Mouse (Mus musculus) heart, postnatal 0 days (tissue): ENCODE data around the gene Cptp. TPM values are rescaled to one million over a fixed set of nuclear protein-coding genes. Genes with fewer than 3 reads are reported as not detected.

Experiments used
- ATAC-seq: fragments of 200-750 bp; cut with Nextera tagmentation; 2 replicates; pipeline ENCODE4 v1.8.0; 2017; ENCODE audit warnings: low read depth, moderate number of reproducible peaks, moderate library complexity; ENCODE audit not compliant: insufficient read depth
- DNase-seq: peaks from one replicate; pipeline ENCODE4 v3.0.0-alpha.2; 2016; ENCODE audit warnings: low spot score
- H3K27ac ChIP-seq: fragments of 300-500 bp; sonication (generic); 2 replicates; pipeline ENCODE4 v1.5.1; 2014; ENCODE audit warnings: low read depth, mild to moderate bottlenecking
- H3K27me3 ChIP-seq: fragments of 300-500 bp; sonication (generic); 2 replicates; pipeline ENCODE4 v1.6.1; 2014; ENCODE audit warnings: low read length, mixed read lengths; ENCODE audit not compliant: control insufficient read depth, insufficient read depth
- H3K36me3 ChIP-seq: fragments of 300-500 bp; sonication (generic); replicated peaks from 2 replicates; pipeline ENCODE4 v1.6.1; 2014; ENCODE audit warnings: low read length, mixed read lengths; ENCODE audit not compliant: control insufficient read depth, insufficient read depth
- H3K4me1 ChIP-seq: fragments of 300-500 bp; sonication (generic); 2 replicates; pipeline ENCODE4 v1.6.1; 2014; ENCODE audit warnings: antibody characterized with exemption; ENCODE audit not compliant: control insufficient read depth, insufficient read depth
- H3K4me2 ChIP-seq: fragments of 300-500 bp; sonication (generic); 2 replicates; pipeline ENCODE4 v1.6.1; 2014; ENCODE audit warnings: low read depth, mild to moderate bottlenecking, low read length, moderate library complexity
- H3K4me3 ChIP-seq: fragments of 300-500 bp; sonication (generic); 2 replicates; pipeline ENCODE4 v1.5.1; 2014; ENCODE audit warnings: low read depth, low read length
- H3K9ac ChIP-seq: fragments of 300-500 bp; sonication (generic); replicated peaks from 2 replicates; pipeline ENCODE4 v1.6.1; 2014; ENCODE audit warnings: low read depth, low read length, mixed read lengths
- H3K9me3 ChIP-seq: fragments of 300-500 bp; sonication (generic); replicated peaks from 2 replicates; pipeline ENCODE4 v1.6.1; 2016; ENCODE audit warnings: low read length; ENCODE audit not compliant: control insufficient read depth
- CTCF ChIP-seq: IDR thresholded peaks from 2 replicates; pipeline ENCODE4 v1.5.1; 2016; ENCODE audit warnings: antibody characterized with exemption, control low read depth, low read depth
- EP300 ChIP-seq: IDR thresholded peaks from 2 replicates; pipeline ENCODE4 v1.6.1; 2016; ENCODE audit warnings: antibody characterized with exemption, low read depth
- WGBS: fragments of 180-500 bp; shearing (Covaris S2); extraction: QIAGEN DNeasy Blood & Tissue Kit; methylation state at CpG from one replicate; pipeline ENCODE4 v1.1.7; 2014; 5-methylcytosine and 5-hydroxymethylcytosine counted together
- polyA plus RNA-seq: library from polyadenylated mRNA; unstranded; fragments of >200 nt; fragmentation: Nextera tagmentation; extraction: Ambion mirVana; gene quantifications from 2 replicates; pipeline ENCODE4 v1.2.1, GENCODE M21; 2015
- total RNA-seq: library from RNA; depleted of rRNA; stranded (reverse); fragments of >200 nt; gene quantifications from 2 replicates; pipeline ENCODE4 v1.2.3, GENCODE M21; 2014; ENCODE audit warnings: low replicate concordance

Cptp gene
- total and polyA plus RNA-seq, 2 experiments from 2014 or later, result 7.2 to 11.8 TPM

DNA sequence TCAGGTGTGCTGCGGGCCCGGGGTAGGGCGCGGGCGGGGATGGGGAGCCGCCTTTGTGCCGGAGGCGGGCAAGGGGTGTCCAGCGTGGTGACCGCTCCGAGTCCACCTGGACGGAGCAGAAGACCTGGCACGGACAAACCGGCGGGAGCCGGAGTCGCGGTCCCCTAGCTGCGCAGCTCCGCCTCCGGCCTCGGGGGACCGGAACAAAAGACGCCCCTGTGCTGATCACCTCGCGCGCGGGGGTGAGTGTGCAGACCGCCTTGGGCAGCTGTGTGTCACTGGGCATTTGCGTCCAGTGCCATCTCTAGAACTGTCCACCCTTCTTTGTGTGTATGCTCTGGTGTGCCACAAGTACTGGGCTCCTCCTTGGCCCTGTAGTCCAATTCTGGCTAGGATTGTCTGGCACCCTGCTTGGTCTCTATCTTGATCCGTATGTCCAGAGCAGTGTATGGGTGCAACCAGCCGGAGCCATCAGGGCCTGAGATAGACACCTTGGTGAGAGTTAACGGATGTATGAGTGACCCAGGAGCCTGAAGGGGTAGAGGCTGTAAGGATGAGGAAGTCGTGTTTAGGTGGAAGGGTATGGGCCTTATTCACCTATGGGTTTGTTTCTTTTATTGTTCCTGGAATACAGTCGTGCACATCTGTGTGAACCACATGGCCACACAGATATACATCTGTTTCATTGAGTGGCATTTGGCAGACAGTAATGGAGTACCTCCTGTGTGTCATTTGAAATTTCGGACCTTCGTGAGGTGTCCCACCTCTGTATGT is 23.4 kb upstream of the Cptp start:
- no peaks in the 10 kb centered on the region for H3K9me3 ChIP-seq
- no peak for TF ChIP-seq CTCF
- no peak for TF ChIP-seq EP300
- DNase-seq (no peak), ATAC-seq (peak; percentile 19; the same call in 1 of the 2 replicates)
- peak overlapping the region; percentile 97 for H3K27ac ChIP-seq
- peaks cover 27% of the 10 kb centered on the region for H3K4me1 ChIP-seq
- peaks cover 27% of the 10 kb centered on the region for H3K36me3 ChIP-seq
- peak overlapping the region; percentile 99 for H3K4me2 ChIP-seq
- H3K9ac ChIP-seq, result peak overlapping the region; percentile 80
- peak overlapping the region; percentile 80 for H3K4me3 ChIP-seq
- 4% methylated on average over 36 of the region's 37 CpGs for WGBS
- H3K27me3 ChIP-seq, result no peaks in the 10 kb centered on the region

DNA sequence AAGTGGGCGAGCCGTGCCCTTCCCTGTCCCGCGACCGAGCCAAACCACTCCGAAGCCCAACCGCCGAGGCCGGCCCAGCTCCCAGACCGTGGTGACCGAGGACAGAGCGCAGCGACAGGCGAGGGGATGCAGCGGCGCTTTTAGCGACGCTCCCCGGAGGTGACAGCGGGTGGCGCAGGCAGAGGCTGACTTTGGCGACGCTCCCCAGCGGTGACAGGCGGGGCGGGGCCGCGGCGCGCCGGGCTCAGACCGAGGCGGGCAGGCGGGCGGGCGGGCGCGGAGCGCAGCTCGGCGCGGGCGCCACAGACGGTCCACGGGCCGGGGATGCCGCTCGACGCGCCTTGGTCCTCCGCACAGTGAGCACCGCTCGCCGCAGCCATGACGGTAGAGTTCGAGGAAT is 22.8 kb upstream of the Cptp start:
- peak; percentile 19; the same call in 1 of the 2 replicates for TF ChIP-seq CTCF
- 0 out of 2 replicates have a peak, but pooled peaks have one; percentile 12 for TF ChIP-seq EP300
- Histone ChIP-seq H3K27ac (peak overlapping the region; percentile 97), H3K4me3 (peak overlapping the region; percentile 80), H3K9me3 (no peaks in the 10 kb centered on the region), H3K4me1 (peaks cover 27% of the 10 kb centered on the region), H3K36me3 (peaks cover 31% of the 10 kb centered on the region), H3K9ac (peak overlapping the region; percentile 80), H3K27me3 (no peaks in the 10 kb centered on the region), H3K4me2 (peak overlapping the region; percentile 99)
- ATAC-seq, result peak; percentile 89
- peak; percentile 84 for DNase-seq
- WGBS, result under 1% methylated on average over 56 of the region's 56 CpGs

DNA sequence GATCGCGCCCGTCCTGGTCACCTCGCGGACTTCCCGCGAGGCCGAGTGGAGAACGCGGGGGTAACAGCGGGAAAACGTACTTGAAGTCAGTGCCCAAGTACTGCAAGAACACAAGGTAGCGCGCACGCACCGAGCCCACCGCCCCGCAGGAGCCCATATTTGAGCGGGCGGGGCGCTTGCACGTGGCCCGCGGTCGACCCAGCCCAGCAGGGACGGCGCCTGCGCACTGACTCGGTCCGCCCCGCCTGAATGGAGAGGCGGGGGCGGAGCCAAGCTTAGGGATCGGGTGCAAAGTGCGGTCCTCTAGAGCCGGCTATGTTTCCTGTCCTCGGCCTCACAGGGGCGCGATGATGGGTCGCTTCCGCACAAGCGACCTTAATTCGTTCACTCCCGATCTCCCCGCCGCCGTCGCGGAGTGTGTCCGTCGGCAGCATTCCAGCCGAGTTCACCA is 22.3 kb upstream of the Cptp start, which contains the start of the genes Pusl1 and Acap3:
Gene Pusl1 (minus strand): TSS at position 231 of the 451 bp plus-strand sequence.
Gene Acap3 (plus strand): TSS at position 272 of the 451 bp plus-strand sequence.
- Histone ChIP-seq H3K9ac (peak within 1 kb of the TSS; percentile 80), H3K4me3 (peak within 1 kb of the TSS; percentile 80), H3K4me1 (peaks cover 27% of the 10 kb centered on the region), H3K36me3 (peaks cover 31% of the 10 kb centered on the region), H3K27ac (peak within 1 kb of the TSS; percentile 97), H3K27me3 (no peaks in the 10 kb centered on the region), H3K4me2 (peak within 1 kb of the TSS; percentile 99), H3K9me3 (no peaks in the 10 kb centered on the region)
- TF ChIP-seq CTCF, result no peak; the same call in 1 of the 2 replicates
- TF ChIP-seq EP300, result 0 out of 2 replicates have a peak, but pooled peaks have one; percentile 42
- DNase-seq (peak; percentile 89), ATAC-seq (peak; percentile 90)
- under 1% methylated on average over 52 of the region's 52 CpGs for WGBS

DNA sequence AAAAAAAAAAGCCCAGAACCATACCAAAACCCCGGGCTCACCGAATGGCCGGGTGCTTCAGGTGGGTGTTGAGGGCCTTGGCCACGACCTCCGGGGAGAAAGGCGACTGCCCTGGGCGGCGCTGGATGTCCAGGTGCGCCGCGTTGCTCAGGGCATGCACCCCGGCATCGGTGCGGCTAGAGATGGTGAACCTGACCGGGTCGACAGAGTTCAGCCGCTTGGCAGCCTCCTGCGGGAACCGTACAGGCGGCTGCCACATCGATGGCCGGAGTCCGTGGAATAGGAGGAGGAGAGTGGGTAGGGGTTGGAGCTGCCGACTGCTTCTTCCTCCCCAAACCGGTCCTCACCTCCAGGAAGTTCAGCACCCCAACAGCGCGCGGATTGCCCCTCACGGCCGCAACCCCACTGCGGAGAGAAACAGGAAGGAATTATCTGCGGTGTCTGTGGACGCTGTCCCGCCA is 21.8 kb upstream of the Cptp start:
- Histone ChIP-seq H3K4me2 (peak overlapping the region; percentile 99), H3K36me3 (peaks cover 30% of the 10 kb centered on the region), H3K4me1 (peaks cover 27% of the 10 kb centered on the region), H3K27me3 (no peaks in the 10 kb centered on the region), H3K9me3 (no peaks in the 10 kb centered on the region), H3K4me3 (peak overlapping the region; percentile 80), H3K27ac (no peak overlapping the region; the same call in 1 of the 2 replicates), H3K9ac (peak overlapping the region; percentile 80)
- ATAC-seq (no peak), DNase-seq (no peak)
- WGBS, result 1% methylated on average over 33 of the region's 34 CpGs
- no peak for TF ChIP-seq CTCF
- TF ChIP-seq EP300, result no peak

DNA sequence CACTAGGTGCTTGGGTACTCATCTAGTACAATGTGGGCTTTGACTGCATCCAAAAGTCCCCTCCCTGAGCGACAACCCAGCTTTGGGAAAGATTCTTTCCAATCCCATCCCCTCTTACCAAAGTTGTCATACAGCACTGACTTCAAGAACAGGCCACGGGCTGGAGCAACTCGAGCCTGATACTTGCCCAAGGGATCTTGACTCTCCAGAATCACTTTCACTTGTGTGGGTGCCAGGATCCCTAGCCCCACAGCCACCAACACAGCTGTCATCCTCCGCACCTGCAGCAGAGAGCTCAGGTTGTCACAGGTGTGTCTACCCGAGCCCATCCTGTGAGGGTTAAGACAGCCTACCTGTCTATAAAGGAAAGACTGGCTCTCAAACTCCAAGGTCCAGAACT is 20.1 kb upstream of the Cptp start:
- no peak overlapping the region for H3K4me2 ChIP-seq
- ATAC-seq (no peak), DNase-seq (no peak)
- TF ChIP-seq CTCF (no peak), EP300 (no peak)
- no peak overlapping the region for H3K27ac ChIP-seq
- H3K36me3 ChIP-seq, result peaks cover 42% of the 10 kb centered on the region
- WGBS, result 82% methylated on average over 5 of the region's 5 CpGs
- H3K4me1 ChIP-seq, result peaks cover 18% of the 10 kb centered on the region
- no peaks in the 10 kb centered on the region for H3K27me3 ChIP-seq
- no peak overlapping the region for H3K4me3 ChIP-seq
- no peaks in the 10 kb centered on the region for H3K9me3 ChIP-seq
- no peak overlapping the region for H3K9ac ChIP-seq
